Mouse (Mus musculus): ENCODE measurements at regions not wholly inside any gene's neighbourhood (a gene's known extent, or its start where the extent isn't known, plus 50 kb on each side); places are given as distances from the start of the nearest gene placed in this dataset.

- DNase-seq (ENCODE audit: low spot score in 2 of 2), result peak; percentile 80 to 82
Observed at GRCm38 (mm10) chr12:20614766-20615165, 375.5 kb upstream of the Asap2 start.

Data from right cerebral cortex, postnatal 10 days (tissue).